Mouse (Mus musculus) monocyte, adult 5-6 weeks (primary cell): ENCODE results near the gene Timm29. TPM values are rescaled to one million over a fixed set of nuclear protein-coding genes. Genes with fewer than 3 reads are reported as not detected.
A peak's percentile ranks its signal among the peaks of the same experiment; 100 is the strongest.

ENCODE experiments used
- ATAC-seq: fragments of 153-309, 156-312 bp; replicated peaks from 2 replicates; pipeline ENCODE4 v1.8.0; 2017; ENCODE audit warnings: mild to moderate bottlenecking; ENCODE audit not compliant: low TSS enrichment, insufficient number of reproducible peaks, severe bottlenecking, poor library complexity, low FRiP score
- total RNA-seq: library from RNA; stranded (forward); fragments of 200-1000, 200-491, 200-594 nt; gene quantifications from 3 replicates; pipeline ENCODE4 v1.2.3, GENCODE M21; 2017

The Timm29 gene
- total RNA-seq, result 21.2 to 32.4 TPM (median 25.6 TPM) in 3 replicates

DNA sequence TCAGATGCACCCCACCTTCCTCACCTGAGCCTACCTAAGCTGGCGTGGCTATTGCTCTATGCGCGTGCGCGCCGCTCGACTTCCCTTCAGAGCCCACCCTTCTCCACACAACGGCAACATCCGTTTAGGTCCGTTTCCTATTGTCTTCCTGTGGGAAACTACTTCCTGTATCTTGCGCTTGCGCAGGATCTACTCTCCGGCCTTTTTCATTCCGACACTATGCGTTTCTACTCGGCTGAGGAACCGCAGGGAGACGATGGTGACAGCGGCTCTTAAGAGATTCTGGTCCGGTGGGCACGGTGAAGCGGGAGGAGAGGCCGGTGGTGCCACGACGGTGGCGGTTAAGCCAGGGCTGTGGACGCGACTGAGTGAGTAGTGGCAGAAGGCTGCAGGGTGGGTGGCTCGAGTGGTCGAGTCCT lies at the start of gene Timm29, which contains the start of gene Yipf2:
Timm29 (plus strand) TSS at position 20 of the 419 bp plus-strand sequence.
Yipf2 (minus strand) TSS at position 126 of the 419 bp plus-strand sequence.
- ATAC-seq, result peak; percentile 86

DNA sequence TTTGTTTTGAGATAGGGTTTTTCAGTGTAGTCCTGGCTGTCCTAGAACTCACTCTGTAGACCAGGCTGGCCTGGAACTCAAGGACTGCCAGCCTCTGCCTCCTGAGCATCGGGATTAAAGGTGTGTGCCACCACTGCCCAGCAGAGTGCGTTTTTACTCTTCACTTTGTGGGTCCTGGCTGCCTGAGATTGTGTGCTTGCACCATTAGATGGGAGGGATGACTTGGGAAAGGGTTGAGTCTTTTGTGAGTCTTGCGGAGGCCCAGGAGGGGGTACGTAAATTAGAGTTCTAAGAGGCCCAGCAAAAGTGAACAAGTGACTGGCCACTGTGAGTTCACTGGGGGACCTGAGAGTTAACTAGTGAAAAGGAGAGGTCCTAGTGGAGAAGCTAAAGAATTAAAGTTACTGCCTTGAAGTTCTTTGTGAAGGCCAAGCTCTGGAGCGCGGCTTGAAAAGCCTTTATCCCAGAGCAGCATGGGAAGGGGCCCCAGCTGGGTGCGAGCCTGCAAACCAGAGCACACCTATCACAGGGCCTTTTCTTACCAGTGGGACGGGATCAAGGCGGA lies 47.1 kb upstream of the Timm29 start:
- ATAC-seq, result no peak

DNA sequence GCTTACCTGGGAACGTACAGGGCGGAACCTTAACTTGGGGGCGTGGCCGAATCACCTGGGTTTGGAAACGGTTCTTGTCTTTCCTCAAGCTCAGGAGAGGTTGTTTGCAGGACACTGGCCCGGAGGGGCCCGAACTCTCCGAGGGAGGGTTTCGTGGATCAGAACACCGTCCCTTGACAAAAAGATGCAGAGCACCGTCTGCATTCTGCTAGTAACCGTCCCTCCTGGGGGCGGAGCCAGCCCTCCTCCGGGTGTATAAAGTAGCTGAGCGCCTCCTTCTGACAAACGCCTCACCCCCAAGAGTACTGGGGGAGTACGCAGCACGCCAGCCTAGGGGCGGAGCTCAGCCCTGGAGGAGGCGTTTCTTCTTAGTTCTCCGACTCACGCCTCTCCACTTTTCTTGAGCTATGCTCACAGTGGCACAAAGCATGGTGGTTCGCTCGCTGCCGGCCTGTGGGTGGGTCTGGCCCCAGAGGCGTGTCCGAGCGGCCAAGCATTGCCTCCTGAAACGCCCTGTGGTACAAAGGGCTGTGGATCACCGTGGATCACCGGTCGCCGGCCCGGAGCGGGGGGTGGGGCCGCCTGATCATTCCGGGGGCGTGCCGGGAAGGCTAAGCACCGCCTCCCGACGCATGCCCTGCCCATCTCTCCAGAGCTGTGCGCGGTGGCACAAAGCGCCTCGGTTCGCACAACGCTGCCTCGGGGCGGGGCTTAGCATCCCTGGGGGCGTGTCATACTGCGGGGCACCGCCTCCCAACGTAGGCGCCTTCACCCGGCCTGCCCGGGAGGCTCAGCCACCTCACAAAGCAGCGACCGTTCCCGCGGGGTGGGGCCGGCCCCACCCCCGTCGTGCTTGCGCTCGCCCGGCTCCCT lies 46.4 kb upstream of the Timm29 start:
- ATAC-seq, result peak; percentile 90

DNA sequence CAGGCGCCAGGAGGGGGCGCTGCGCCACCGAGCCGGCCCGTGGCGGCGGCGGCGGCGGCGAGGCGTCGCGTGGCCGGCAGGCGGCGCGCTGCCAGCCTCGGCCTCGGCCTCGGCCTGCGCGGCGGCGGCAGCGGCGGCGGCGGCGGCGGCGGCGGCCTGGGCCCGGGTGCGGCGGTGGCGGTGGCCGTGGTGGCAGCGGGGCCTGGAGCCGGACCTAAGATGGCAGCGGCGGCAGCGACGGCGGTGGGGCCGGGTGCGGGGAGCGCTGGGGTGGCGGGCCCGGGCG lies 45.8 kb upstream of the Timm29 start, which contains the start of gene Carm1:
Carm1 (plus strand) TSS at position 106 of the 286 bp plus-strand sequence.
- no peak for ATAC-seq

DNA sequence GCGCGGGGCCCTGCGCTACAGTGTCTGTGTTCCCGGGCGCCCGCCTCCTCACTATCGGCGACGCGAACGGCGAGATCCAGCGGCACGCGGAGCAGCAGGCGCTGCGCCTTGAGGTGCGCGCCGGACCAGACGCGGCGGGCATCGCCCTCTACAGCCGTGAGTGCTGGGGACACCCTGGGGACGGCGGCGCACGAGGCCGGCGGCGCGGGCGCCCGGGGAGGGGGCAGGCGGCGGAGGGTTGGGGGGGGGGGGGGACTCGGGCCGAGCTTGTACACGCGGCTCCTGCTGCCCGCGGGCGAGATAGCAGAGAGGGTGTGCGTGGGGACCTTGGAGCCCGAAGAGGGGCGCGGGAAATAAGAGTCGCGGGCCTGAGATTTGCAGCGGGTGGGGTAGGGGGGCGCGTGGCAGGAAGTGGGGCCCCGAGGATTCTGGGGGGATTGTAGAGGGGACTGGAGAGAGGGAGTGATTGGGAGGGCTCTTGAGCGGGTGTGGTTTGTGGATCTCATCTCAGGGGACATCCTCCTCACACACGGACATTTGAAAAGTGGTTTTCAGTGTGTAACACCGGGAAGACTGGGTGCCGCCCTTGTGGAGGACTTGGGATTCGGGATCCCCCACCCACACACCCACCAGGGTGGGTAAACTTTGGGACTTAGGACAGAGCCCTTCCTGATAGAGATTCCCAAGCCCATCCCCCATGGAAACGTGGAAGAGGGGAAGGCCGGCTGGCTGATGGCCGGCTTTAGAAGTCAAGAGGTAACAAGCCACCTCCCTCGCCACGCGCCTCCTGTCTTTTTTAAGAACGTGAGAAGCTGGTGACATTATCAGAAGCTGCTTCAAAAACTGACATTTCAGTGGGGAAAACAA lies 45.2 kb upstream of the Timm29 start:
- 0 out of 2 replicates have a peak, but pooled peaks have one; percentile 4 for ATAC-seq

DNA sequence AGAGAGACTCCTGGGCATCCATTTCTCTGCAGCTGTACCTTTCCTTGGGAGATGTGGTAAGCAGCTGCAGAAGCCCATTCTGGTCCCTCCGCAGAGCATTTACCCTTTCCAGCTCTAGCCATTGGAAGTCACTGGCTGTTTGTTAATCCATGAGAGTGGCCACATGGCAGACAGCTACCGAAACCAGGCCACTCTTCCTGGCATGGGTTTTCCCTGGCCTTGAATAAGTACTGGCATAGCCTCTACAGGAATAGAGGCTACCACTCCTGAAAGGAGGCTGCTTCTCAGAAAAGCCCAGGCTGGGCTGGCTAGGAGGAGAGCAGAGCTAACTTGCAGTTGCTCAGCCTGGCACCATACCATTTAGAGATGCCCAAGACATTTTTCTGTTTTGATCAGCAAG lies 41.5 kb upstream of the Timm29 start:
- ATAC-seq, result no peak

DNA sequence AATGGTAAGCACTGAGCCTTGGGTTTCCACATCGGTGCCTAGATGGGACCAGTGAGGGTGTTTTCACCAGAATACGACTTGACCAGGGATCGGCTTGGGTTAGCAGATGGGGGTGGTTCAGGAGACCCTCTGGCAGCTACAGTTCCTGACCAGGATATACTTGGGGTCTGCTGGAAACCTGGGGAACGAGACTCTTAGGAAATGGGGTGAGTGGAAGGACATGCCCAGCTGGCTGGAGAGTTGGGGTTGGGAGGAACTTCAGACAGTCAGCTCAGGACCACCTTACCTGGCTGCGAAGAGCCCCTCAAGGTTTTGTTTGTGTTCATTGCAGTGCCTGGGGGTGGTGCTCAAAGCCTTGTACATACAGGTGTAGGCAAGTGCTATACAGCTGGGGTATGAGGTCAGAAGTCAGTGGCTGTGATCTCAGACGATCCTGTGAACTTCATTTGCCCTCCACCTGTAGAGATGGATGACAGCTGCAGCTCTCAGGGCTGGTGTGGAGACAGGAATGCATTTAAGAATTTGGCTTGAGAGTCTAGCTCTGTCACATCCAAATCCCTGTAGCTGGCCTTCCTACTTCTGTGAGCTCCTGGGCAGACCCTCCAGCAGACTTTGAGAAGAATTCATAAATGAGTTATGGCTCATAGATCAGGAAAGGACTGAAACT lies 38.8 kb upstream of the Timm29 start:
- ATAC-seq, result no peak

DNA sequence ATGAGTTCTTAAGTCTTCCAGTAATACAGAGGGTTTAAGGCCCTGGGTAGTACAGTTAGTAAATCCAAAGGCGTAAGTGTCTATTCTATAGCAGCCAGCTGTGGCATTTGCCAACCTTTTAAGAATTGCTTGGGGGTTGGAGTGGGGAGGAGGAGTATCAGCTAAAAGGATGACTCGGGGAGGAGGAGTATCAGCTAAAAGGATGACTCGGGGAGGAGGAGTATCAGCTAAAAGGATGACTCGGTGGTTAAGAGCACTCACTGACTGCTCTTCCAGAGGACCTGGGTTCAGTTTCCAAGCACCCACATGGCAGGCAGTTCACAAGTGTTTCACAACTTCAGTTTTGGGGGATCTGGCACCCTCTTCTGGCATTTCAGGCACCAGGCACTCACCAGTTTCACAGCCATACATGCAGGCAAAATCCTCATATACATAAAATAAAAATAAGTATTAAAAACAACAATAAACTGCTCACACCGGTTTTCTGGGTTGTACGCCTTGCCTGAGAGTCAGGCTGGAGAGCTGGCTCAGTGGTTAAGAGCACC lies 37.3 kb upstream of the Timm29 start:
- ATAC-seq, result no peak

DNA sequence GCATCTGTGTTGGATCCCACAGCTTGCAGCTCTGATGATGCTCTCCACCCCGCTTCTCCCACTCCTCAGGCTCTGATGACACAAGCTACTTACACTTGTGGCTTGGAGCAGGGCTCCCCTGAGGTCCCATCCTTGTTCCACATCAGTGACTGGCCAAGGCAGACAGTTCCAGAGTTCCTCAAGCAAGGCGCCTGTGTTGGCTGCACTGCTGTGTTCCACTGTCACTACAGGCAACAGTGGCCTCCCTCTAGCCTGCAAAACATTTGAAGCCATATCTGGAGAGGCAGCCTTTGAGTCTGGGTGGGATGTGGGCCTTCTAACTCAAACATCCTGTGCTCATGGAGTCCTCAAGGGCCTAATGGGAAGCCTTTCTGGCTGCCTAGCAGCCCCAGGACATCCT lies 35.5 kb upstream of the Timm29 start:
- ATAC-seq, result no peak

DNA sequence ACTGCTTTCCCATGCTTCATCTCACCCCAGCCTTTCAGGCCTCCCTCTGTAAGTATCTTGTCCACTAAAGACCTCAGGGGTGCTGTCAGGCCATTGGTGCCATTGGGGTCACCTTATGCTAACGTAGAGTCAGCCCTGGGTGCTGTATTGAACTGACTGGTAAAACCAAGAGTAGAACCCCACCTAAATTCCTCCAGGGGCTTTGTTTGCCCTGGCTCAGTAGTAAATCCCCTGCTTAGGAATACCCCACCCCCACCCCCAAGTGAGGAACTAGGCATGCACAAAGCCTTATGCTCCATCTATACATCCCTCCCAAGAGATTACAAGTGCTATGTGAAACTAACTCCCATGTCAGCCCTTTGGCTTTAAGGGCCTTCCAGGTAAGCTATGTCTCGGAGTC lies 35.0 kb upstream of the Timm29 start:
- no peak for ATAC-seq

DNA sequence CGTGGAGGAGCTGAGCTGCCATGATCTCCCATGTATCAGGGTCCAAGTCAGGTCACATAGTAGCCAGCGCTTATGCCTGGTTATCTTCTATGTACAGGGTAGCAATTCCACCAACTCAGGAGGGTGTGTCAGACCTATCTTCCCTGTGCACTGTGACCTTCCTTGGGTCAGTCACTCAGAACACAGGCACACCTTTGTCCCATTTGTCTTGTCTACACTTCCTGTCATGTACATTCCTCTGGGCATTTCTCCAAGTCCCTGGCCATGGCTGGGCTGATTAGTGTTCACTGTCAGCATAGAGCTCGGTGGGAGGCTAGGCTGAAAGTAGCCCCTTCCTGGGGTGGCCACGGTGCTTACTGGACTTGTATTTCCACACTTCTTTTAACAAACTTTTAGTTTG lies 34.2 kb upstream of the Timm29 start:
- ATAC-seq, result no peak

DNA sequence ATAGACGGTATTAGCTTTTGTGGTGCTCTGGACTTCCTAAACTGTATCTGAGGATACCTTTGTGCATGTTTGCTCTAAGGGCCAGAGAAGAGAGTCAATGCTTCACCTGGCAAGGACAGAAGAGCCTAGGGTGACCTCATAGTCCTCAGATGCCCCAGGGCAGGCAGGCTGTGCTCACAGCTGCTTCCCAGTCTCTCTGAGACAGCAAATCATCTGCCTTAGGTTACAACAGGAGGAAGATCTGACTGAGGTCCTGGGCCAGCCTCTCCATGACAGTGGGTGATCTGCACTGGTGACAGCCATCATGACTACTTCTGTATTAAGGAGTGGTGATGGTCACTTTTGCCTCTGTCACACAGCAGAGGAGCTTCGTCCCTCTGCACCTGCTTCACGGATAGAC lies 33.4 kb upstream of the Timm29 start:
- no peak for ATAC-seq

DNA sequence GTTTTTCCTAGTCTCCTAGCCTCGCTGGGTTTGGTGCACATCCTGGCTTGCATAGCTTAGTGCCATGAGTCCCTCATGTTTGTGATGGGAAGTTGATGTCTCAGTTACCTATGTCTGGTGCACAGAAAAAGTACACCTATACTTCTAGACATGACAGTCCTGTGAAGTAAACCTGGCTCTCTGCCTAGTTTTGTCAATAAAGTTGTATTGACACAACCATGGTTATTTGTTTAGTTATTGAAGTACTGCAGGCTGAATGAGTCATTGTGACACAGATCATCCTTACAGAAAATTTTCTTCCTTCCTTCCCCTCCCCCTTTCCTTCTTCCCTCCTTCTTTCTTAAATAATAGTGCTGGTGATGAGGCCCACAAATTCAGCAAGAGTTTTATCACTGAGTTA lies 28.1 kb upstream of the Timm29 start:
- ATAC-seq, result no peak

DNA sequence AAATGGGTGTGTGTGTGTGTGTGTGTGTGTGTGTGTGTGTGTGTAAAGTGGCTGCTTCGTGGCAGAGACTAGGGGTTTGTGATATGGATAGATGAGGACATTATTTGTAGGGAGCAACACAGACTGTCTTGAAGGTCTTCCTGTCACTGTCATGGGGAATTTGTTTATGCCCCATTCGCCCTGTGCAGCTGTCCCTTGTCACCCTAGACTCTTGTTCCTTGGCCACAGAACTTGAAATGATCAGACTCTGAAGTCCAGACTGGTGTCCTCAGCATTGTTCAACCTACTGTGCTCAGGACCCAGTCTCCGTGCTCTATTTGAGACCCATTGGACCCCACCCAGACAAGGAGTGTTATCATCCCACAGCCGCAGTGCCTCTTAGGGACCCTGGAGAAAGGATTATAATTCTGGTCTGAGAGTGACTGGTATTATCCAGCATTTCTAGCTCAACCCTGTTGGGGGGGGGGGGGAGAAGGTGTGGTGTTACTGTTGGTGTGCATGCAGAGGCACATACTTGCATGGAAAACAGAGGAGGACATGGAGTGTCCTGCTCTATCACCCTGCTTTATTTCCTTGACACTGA lies 27.4 kb upstream of the Timm29 start:
- no peak for ATAC-seq

DNA sequence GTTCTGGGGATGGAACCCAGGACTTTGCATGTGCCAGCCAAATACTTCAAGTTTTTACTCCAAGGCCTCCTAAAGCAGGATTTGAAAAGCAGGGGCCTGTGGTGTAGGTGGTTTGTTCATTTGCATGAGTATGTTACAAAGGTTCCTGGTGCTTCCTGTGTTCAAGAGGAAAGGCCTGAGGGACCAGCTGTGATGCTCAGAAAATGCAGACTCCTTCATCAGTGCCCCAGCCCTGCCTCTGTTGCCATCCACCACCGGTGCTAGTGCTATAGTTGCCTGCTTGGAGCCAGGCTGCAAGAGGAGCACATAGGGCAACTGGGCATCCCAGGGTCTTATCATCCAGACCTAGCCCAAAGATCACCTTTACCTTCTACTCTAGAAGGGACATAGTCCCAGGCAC lies 26.0 kb upstream of the Timm29 start:
- no peak for ATAC-seq

DNA sequence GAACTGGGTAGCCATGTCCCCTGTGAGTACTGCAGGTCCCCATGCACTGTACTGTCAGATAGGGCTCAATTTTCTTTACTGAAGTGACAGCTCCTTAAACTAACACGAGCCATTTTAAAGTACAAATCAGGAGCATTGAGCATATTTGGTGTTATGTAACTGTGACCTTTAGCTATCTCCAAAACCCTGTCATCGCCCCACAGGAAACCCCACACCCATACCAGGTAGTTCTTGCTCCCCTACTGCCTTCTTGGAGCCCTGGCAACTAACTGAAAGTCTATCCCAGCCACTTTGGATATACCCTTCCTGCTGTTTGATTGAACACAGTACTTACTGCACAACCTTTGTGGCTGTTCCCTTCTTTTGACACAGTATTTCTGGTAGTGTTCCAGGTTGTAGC lies 25.5 kb upstream of the Timm29 start:
- ATAC-seq, result no peak

DNA sequence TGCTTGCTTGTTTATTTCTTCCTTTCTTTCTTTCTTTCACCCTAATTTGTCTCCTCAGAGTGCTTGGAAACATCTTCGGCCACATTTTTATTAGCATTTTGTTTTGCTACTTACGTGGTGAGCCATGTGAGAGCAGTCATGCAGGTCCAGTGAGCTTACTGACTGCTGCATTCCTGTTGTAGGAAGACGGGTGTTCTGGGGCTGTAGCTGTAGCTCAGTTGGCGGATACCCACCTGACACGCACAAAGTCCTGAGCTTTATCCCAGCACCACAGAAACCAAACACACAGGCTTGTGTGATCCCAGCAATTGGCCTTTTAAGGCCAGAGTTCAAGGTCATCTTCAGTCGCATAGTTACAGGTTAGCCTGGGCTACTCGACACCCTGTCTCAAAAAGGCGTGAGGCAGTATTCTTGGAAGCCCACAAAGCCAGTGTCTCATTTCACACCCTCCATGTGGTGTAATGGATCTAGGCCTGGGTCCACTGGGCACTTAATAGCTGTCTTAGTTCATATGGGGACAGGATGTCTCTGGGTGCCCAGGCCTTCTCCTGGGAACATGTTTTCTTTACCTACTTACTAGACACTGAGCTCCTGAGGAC lies 23.8 kb upstream of the Timm29 start:
- no peak for ATAC-seq
